20 mouse cellular contexts compared by ENCODE assay signal in genomic region chr11:41470938-41471633, GRCm38 (mm10).
A peak's percentile ranks its signal among the peaks of the same experiment; 100 is the strongest.
DNase-seq lines count a peak whose midpoint lies in the region; ATAC-seq and TF ChIP-seq lines count a peak whose summit lies in the region.
"Had no signal": no experiment of that assay in that cellular context is flagged by ENCODE, and none has a peak within 500 bp of the region (broad histone marks: within the 10 kb centered on the region; RNA-seq: fewer than 3 reads in every experiment).

No protein-coding gene starts in this region.

- no peak for TF ChIP-seq POLR2A in brain, embryonic 14.5 days (IDR thresholded peaks at IDR 0.05; ENCODE audit: borderline replicate concordance, extremely low read depth, insufficient read depth, insufficient read length, poor library complexity, severe bottlenecking)

- no peak overlapping the region for H3K4me3 ChIP-seq in kidney, embryonic 15.5 days (replicated peaks)
- H3K4me3 ChIP-seq in midbrain, postnatal 0 days (ENCODE audit: low read depth, low read length) = no peak overlapping the region
- H3K4me3 ChIP-seq: embryonic facial prominence, embryonic 15.5 days; erythroblast, embryonic 14.5 days; forebrain, embryonic 10.5 days; forebrain, embryonic 15.5 days; heart, embryonic 12.5 days; hindbrain, embryonic 10.5 days had no signal

- 68% methylated on average over 1 of the region's 1 CpGs for WGBS in kidney, embryonic 15.5 days
- WGBS in midbrain, postnatal 0 days = 68% methylated on average over 1 of the region's 1 CpGs

- TF ChIP-seq CTCF in brain, embryonic 14.5 days (IDR thresholded peaks at IDR 0.05; ENCODE audit: borderline replicate concordance, extremely low read depth, insufficient read depth, insufficient read length) = no peak
- no peak for TF ChIP-seq CTCF in midbrain, postnatal 0 days (IDR thresholded peaks at IDR 0.05)

- intact Hi-C loops in left cerebral cortex, postnatal 4 days (cut with DNase I) = no loop called here

- no peak overlapping the region for H3K9ac ChIP-seq in kidney, embryonic 15.5 days
- no peak overlapping the region for H3K9ac ChIP-seq in midbrain, postnatal 0 days (replicated peaks; ENCODE audit: low read length, poor library complexity, severe bottlenecking)
- H3K9ac ChIP-seq: embryonic facial prominence, embryonic 15.5 days; forebrain, embryonic 15.5 days; heart, embryonic 12.5 days; hindbrain, embryonic 14.5 days had no signal

- H3K27me3 ChIP-seq in kidney, embryonic 15.5 days = no peaks in the 10 kb centered on the region
- H3K27me3 ChIP-seq in midbrain, postnatal 0 days (ENCODE audit: insufficient read depth, low read length) = no peaks in the 10 kb centered on the region
- H3K27me3 ChIP-seq: embryonic facial prominence, embryonic 15.5 days; forebrain, embryonic 15.5 days; heart, embryonic 12.5 days had no signal

- H3K36me3 ChIP-seq in kidney, embryonic 15.5 days = no peaks in the 10 kb centered on the region
- no peaks in the 10 kb centered on the region for H3K36me3 ChIP-seq in midbrain, postnatal 0 days (ENCODE audit: insufficient read depth, low read length)
- H3K36me3 ChIP-seq: embryonic facial prominence, embryonic 15.5 days; forebrain, embryonic 10.5 days; forebrain, embryonic 15.5 days; heart, embryonic 12.5 days; hindbrain, embryonic 10.5 days had no signal

- H3K27ac ChIP-seq in kidney, embryonic 15.5 days = peak overlapping the region; percentile 33
- no peak overlapping the region for H3K27ac ChIP-seq in midbrain, postnatal 0 days (ENCODE audit: low read depth, low read length)
- H3K27ac ChIP-seq: embryonic facial prominence, embryonic 15.5 days; forebrain, embryonic 10.5 days; forebrain, embryonic 15.5 days; hindbrain, embryonic 10.5 days; hindbrain, embryonic 14.5 days had no signal

- H3K9me3 ChIP-seq in kidney, embryonic 15.5 days (replicated peaks) = no peaks in the 10 kb centered on the region
- no peaks in the 10 kb centered on the region for H3K9me3 ChIP-seq in midbrain, postnatal 0 days (ENCODE audit: low read length)
- H3K9me3 ChIP-seq: embryonic facial prominence, embryonic 15.5 days; forebrain, embryonic 10.5 days; forebrain, embryonic 15.5 days; heart, embryonic 12.5 days; hindbrain, embryonic 10.5 days had no signal

- peak; percentile 24 for DNase-seq in brain, embryonic 14.5 days (ENCODE audit: low read depth)
- peak; percentile 18 for DNase-seq in kidney, adult 18-20 months
- DNase-seq in kidney, postnatal 36 days = peak; percentile 36 to 49
- no peak for DNase-seq in cerebellum, adult 8-10 months
- DNase-seq in left cerebral cortex, postnatal 4 days = no peak
- no peak for DNase-seq in midbrain, postnatal 0 days (ENCODE audit: low spot score)
- DNase-seq: adrenal gland, adult 8-10 months; adrenal gland, postnatal 36 days; cerebellum, adult 11 months; cerebellum, adult 9-10 months; cerebellum, postnatal 36 days; gastrocnemius, postnatal 14 days had no signal

- peak; percentile 82 for ATAC-seq in kidney, embryonic 15.5 days (replicated peaks; ENCODE audit: low FRiP score)
- ATAC-seq in midbrain, postnatal 0 days (ENCODE audit: low FRiP score) = no peak
- ATAC-seq: forebrain, embryonic 15.5 days had no signal

- H3K4me2 ChIP-seq in kidney, embryonic 15.5 days = no peak overlapping the region
- H3K4me2 ChIP-seq in midbrain, postnatal 0 days (ENCODE audit: low read depth, low read length, poor library complexity, severe bottlenecking) = no peak overlapping the region
- H3K4me2 ChIP-seq: embryonic facial prominence, embryonic 15.5 days; forebrain, embryonic 15.5 days; heart, embryonic 12.5 days; hindbrain, embryonic 14.5 days had no signal

- H3K4me1 ChIP-seq in kidney, embryonic 15.5 days = no peaks in the 10 kb centered on the region
- no peaks in the 10 kb centered on the region for H3K4me1 ChIP-seq in midbrain, postnatal 0 days (ENCODE audit: insufficient read depth, low read length)
- H3K4me1 ChIP-seq: embryonic facial prominence, embryonic 15.5 days; forebrain, embryonic 10.5 days; forebrain, embryonic 15.5 days; heart, embryonic 12.5 days; hindbrain, embryonic 10.5 days had no signal

Comparison
In these comparisons a context has a peak if more than half of its experiments do, and no peak if none do; other contexts are left out.
1. DNase-seq: peak in brain, embryonic 14.5 days (single experiment), kidney, adult 18-20 months (single experiment) and kidney, postnatal 36 days (2 of 2); none in cerebellum, adult 8-10 months (single experiment), left cerebral cortex, postnatal 4 days (single experiment) and midbrain, postnatal 0 days (single experiment).